Mouse (Mus musculus): ENCODE measurements at regions not wholly inside any gene's neighbourhood (a gene's known extent, or its start where the extent isn't known, plus 50 kb on each side); places are given as distances from the start of the nearest gene placed in this dataset.

DNA sequence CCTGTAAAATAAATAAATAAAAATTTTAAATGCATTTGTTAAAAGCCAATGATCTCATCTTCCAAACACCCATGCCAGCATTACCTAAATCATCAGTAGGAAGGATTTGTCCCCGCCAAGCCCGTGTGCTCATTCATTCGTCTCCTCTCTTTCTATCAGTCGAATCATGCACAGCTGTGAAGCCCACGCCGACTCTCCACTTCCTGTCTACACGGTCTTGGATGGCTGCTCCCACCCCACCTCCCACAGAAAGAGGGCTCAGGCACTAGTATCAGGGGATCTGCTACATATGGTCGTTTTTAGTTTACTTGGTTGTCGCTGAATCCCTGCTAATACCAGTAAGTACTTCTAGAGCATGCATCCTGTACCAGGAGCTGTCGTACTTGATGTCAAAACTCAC, 163.2 kb upstream of the Npvf start:
- no peaks in the 10 kb centered on the region for H3K9me3 ChIP-seq (replicated peaks; ENCODE audit: low read length)
- no peak overlapping the region for H3K4me2 ChIP-seq (ENCODE audit: insufficient read depth, low read depth, poor library complexity, severe bottlenecking)
- H3K27me3 ChIP-seq (replicated peaks), result no peaks in the 10 kb centered on the region
- no peaks in the 10 kb centered on the region for H3K36me3 ChIP-seq (replicated peaks in 1 of 2; ENCODE audit: control insufficient read depth in 1 of 2, insufficient read depth in 1 of 2, low read length in 1 of 2)
- H3K4me1 ChIP-seq (ENCODE audit: control insufficient read depth in 1 of 2, insufficient read depth in 2 of 2), result peaks cover 0 to 22% of the 10 kb centered on the region in 2 experiments; a peak in 2 of 4 replicates
- DNase-seq (ENCODE audit: extremely low read depth), result peak; percentile 10
- H3K4me3 ChIP-seq (replicated peaks in 1 of 3; ENCODE audit: low read depth in 2 of 3, low read length in 2 of 3, poor library complexity in 1 of 3), result no peak overlapping the region
- H3K9ac ChIP-seq (ENCODE audit: insufficient read depth, low read depth), result no peak overlapping the region
- no peaks in the 10 kb centered on the region for H3K79me2 ChIP-seq (replicated peaks; ENCODE audit: control insufficient read depth, extremely low read depth, insufficient read depth, poor library complexity, severe bottlenecking)
- in situ Hi-C loops (cut with MboI; ENCODE audit: low pct_ligation_motif_present, low pct_unique_long_range_greater_than_20kb, low sequenced_read_pairs), result no loop called here
- TF ChIP-seq SIN3A (IDR thresholded peaks at IDR 0.05; ENCODE audit: low read length) (no peak), JUND (conservative IDR thresholded peaks at IDR 0.05; ENCODE audit: low read depth, low read length) (no peak), ZKSCAN1 (IDR thresholded peaks at IDR 0.05; ENCODE audit: borderline replicate concordance, low read depth, low read length) (no peak), UBTF (IDR thresholded peaks at IDR 0.05; ENCODE audit: low read depth, low read length) (no peak), ELF1 (IDR thresholded peaks at IDR 0.05; ENCODE audit: low read depth, low read length) (no peak), RAD21 (IDR thresholded peaks at IDR 0.05; ENCODE audit: low read depth, low read length) (no peak), USF2 (conservative IDR thresholded peaks at IDR 0.05; ENCODE audit: low read depth, low read length) (no peak), NELFE (IDR thresholded peaks at IDR 0.05; ENCODE audit: low read depth, low read length) (no peak), ZNF384 (IDR thresholded peaks at IDR 0.05; ENCODE audit: low read depth, low read length) (no peak), CHD1 (IDR thresholded peaks at IDR 0.05; ENCODE audit: low read depth, low read length) (no peak)
- no peak overlapping the region for H3K27ac ChIP-seq (ENCODE audit: insufficient read depth, low read depth)
- dilution Hi-C loops (cut with MboI; ENCODE audit: extremely low pct_ligation_motif_present, extremely low pct_unique_long_range_greater_than_20kb, low sequenced_read_pairs), result no loop called here

DNA sequence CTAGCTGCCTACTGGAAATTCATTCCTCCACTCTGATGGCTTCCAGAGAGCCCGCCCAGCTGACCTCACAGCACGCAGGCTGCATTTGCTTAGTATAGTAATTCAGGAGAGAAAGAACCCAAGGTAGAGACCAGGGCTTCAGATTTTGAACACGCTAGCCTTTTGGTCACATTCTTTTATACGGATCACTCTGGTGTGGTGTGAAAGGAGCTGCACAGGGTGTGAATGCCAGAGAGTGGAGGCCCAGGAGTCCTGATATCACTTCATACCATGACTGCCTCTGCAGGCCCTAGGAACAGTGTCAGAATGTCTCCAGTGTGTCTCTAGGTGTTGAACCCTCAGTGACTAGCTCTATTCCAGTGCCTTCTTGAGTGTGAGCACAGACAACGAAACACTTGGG, 164.2 kb upstream of the Npvf start:
- Histone ChIP-seq H3K27ac (ENCODE audit: insufficient read depth, low read depth) (no peak overlapping the region), H3K4me2 (ENCODE audit: insufficient read depth, low read depth, poor library complexity, severe bottlenecking) (no peak overlapping the region), H3K79me2 (replicated peaks; ENCODE audit: control insufficient read depth, extremely low read depth, insufficient read depth, poor library complexity, severe bottlenecking) (no peaks in the 10 kb centered on the region), H3K36me3 (replicated peaks in 1 of 2; ENCODE audit: control insufficient read depth in 1 of 2, insufficient read depth in 1 of 2, low read length in 1 of 2) (no peaks in the 10 kb centered on the region), H3K9me3 (replicated peaks; ENCODE audit: low read length) (no peaks in the 10 kb centered on the region), H3K4me3 (replicated peaks in 1 of 3; ENCODE audit: low read depth in 2 of 3, low read length in 2 of 3, poor library complexity in 1 of 3) (no peak overlapping the region), H3K9ac (ENCODE audit: insufficient read depth, low read depth) (no peak overlapping the region), H3K4me1 (ENCODE audit: control insufficient read depth in 1 of 2, insufficient read depth in 2 of 2) (peaks cover 0 to 25% of the 10 kb centered on the region in 2 experiments; a peak in 2 of 4 replicates), H3K27me3 (replicated peaks) (no peaks in the 10 kb centered on the region)
- in situ Hi-C loops (cut with MboI; ENCODE audit: low pct_ligation_motif_present, low pct_unique_long_range_greater_than_20kb, low sequenced_read_pairs) (no loop called here), dilution Hi-C loops (cut with MboI; ENCODE audit: extremely low pct_ligation_motif_present, extremely low pct_unique_long_range_greater_than_20kb, low sequenced_read_pairs) (no loop called here)
- no peak for TF ChIP-seq JUN (IDR thresholded peaks at IDR 0.05; ENCODE audit: insufficient read depth, low read depth, low read length)
- TF ChIP-seq HCFC1 (IDR thresholded peaks at IDR 0.05; ENCODE audit: low read depth, low read length), result no peak
- no peak for TF ChIP-seq ZKSCAN1 (IDR thresholded peaks at IDR 0.05; ENCODE audit: borderline replicate concordance, low read depth, low read length)
- TF ChIP-seq CTCF (conservative IDR thresholded peaks at IDR 0.05 in 1 of 2, IDR thresholded peaks at IDR 0.05 in 1 of 2; ENCODE audit: low read depth in 2 of 2, low read length in 2 of 2), result no peak
- no peak for TF ChIP-seq BHLHE40 (IDR thresholded peaks at IDR 0.05; ENCODE audit: low read depth, low read length)
- DNase-seq (ENCODE audit: extremely low read depth), result no peak
